Mouse (Mus musculus) hindbrain, embryonic 14.5 days (tissue): Measurements from ENCODE around the gene Adgrd1. TPM values are rescaled to one million over a fixed set of nuclear protein-coding genes. Genes with fewer than 3 reads are reported as not detected.

ENCODE experiments used
- ATAC-seq: fragments of 200-750 bp; cut with Nextera tagmentation; 2 replicates; pipeline ENCODE4 v1.8.0; 2017; ENCODE audit warnings: moderate number of reproducible peaks, mild to moderate bottlenecking, moderate TSS enrichment, moderate library complexity; ENCODE audit not compliant: low FRiP score
- DNase-seq: peaks from one replicate; pipeline ENCODE4 v3.0.0-alpha.2; 2015; ENCODE audit warnings: low spot score
- H3K27ac ChIP-seq: fragments of 300-500 bp; sonication (generic); 2 replicates; pipeline ENCODE4 v1.5.1; 2014; ENCODE audit warnings: mild to moderate bottlenecking, moderate library complexity
- H3K27me3 ChIP-seq: fragments of 300-500 bp; sonication (generic); 2 replicates; pipeline ENCODE4 v1.6.1; 2014; ENCODE audit warnings: mild to moderate bottlenecking, low read length, mixed read lengths; ENCODE audit not compliant: control insufficient read depth, insufficient read depth
- H3K36me3 ChIP-seq: fragments of 300-500 bp; sonication (generic); replicated peaks from 2 replicates; pipeline ENCODE4 v1.6.1; 2014; ENCODE audit not compliant: control insufficient read depth, insufficient read depth
- H3K4me1 ChIP-seq: fragments of 300-500 bp; sonication (generic); replicated peaks from 2 replicates; pipeline ENCODE4 v1.6.1; 2014; ENCODE audit warnings: antibody characterized with exemption, low read length, mixed read lengths; ENCODE audit not compliant: control insufficient read depth, insufficient read depth
- H3K4me2 ChIP-seq: fragments of 300-500 bp; sonication (generic); replicated peaks from 2 replicates; pipeline ENCODE4 v1.6.1; 2014; ENCODE audit warnings: mild to moderate bottlenecking, moderate library complexity
- H3K4me3 ChIP-seq: fragments of 300-500 bp; sonication (generic); replicated peaks from 2 replicates; pipeline ENCODE4 v1.5.1; 2014; ENCODE audit warnings: mild to moderate bottlenecking, low read length
- H3K9ac ChIP-seq: fragments of 300-500 bp; sonication (generic); 2 replicates; pipeline ENCODE4 v1.6.1; 2014
- H3K9me3 ChIP-seq: fragments of 300-500 bp; sonication (generic); 2 replicates; pipeline ENCODE4 v1.6.1; 2016; ENCODE audit warnings: low read length; ENCODE audit not compliant: control insufficient read depth
- WGBS: fragments of 180-500 bp; shearing (Covaris S2); extraction: QIAGEN DNeasy Blood & Tissue Kit; methylation state at CpG from one replicate; pipeline ENCODE4 v1.1.7; 2014; 5-methylcytosine and 5-hydroxymethylcytosine counted together
- polyA plus RNA-seq: library from polyadenylated mRNA; unstranded; fragments of >200 nt; fragmentation: Nextera tagmentation; extraction: Ambion mirVana; gene quantifications from 2 replicates; pipeline ENCODE4 v1.2.1, GENCODE M21; 2014

Gene Adgrd1
- polyA plus RNA-seq, 1 experiment from 2014 or later, result 0.12 TPM

- ATAC-seq (no peak), DNase-seq (no peak)
- Histone ChIP-seq H3K4me2 (no peak overlapping the region), H3K27ac (peak overlapping the region; percentile 52), H3K36me3 (no peaks in the 10 kb centered on the region), H3K27me3 (no peaks in the 10 kb centered on the region), H3K4me3 (no peak overlapping the region), H3K4me1 (0 out of 2 replicates have a peak, but pooled peaks cover 3% of the 10 kb centered on the region), H3K9me3 (no peaks in the 10 kb centered on the region), H3K9ac (no peak overlapping the region)
- WGBS, result 51% methylated on average over 15 of the region's 15 CpGs
These were observed 42.0 kb downstream of the Adgrd1 start for GRCm38 (mm10) chr5:129138576-129138975.

- Histone ChIP-seq H3K27ac (no peak overlapping the region), H3K4me2 (no peak overlapping the region), H3K9ac (no peak overlapping the region), H3K36me3 (no peaks in the 10 kb centered on the region), H3K27me3 (no peaks in the 10 kb centered on the region), H3K4me1 (0 out of 2 replicates have a peak, but pooled peaks cover 3% of the 10 kb centered on the region), H3K4me3 (no peak overlapping the region), H3K9me3 (no peaks in the 10 kb centered on the region)
- DNase-seq (no peak), ATAC-seq (no peak)
- WGBS, result 68% methylated on average over 5 of the region's 5 CpGs
These were observed 46.3 kb downstream of the Adgrd1 start for GRCm38 (mm10) chr5:129142801-129143200.

- Histone ChIP-seq H3K27ac (no peak overlapping the region), H3K4me3 (no peak overlapping the region), H3K27me3 (no peaks in the 10 kb centered on the region), H3K36me3 (no peaks in the 10 kb centered on the region), H3K9ac (no peak overlapping the region), H3K9me3 (no peaks in the 10 kb centered on the region), H3K4me1 (no peaks in the 10 kb centered on the region; the same call in 1 of the 2 replicates), H3K4me2 (no peak overlapping the region)
- ATAC-seq, result no peak
- WGBS, result 88% methylated on average over 8 of the region's 8 CpGs
- DNase-seq, result no peak
These were observed 48.9 kb downstream of the Adgrd1 start for GRCm38 (mm10) chr5:129145307-129145935.

GRCm38 (mm10) chr5:129146892-129147509, 50.5 kb downstream of the Adgrd1 start:
- no peak overlapping the region for H3K9ac ChIP-seq
- ATAC-seq (no peak), DNase-seq (no peak)
- H3K4me2 ChIP-seq, result no peak overlapping the region
- H3K4me3 ChIP-seq, result no peak overlapping the region
- H3K4me1 ChIP-seq, result no peaks in the 10 kb centered on the region; the same call in 1 of the 2 replicates
- H3K36me3 ChIP-seq, result no peaks in the 10 kb centered on the region
- no peaks in the 10 kb centered on the region for H3K9me3 ChIP-seq
- no peak overlapping the region for H3K27ac ChIP-seq
- no peaks in the 10 kb centered on the region for H3K27me3 ChIP-seq
- 74% methylated on average over 12 of the region's 12 CpGs for WGBS

GRCm38 (mm10) chr5:129148485-129148884, 51.9 kb downstream of the Adgrd1 start:
- Histone ChIP-seq H3K9ac (no peak overlapping the region), H3K9me3 (no peaks in the 10 kb centered on the region), H3K27ac (no peak overlapping the region), H3K4me2 (no peak overlapping the region), H3K27me3 (no peaks in the 10 kb centered on the region), H3K36me3 (no peaks in the 10 kb centered on the region), H3K4me3 (no peak overlapping the region), H3K4me1 (no peaks in the 10 kb centered on the region; the same call in 1 of the 2 replicates)
- WGBS, result 44% methylated on average over 9 of the region's 9 CpGs
- ATAC-seq, result no peak
- no peak for DNase-seq

GRCm38 (mm10) chr5:129155023-129155901, 58.7 kb downstream of the Adgrd1 start:
- H3K4me2 ChIP-seq, result no peak overlapping the region

GRCm38 (mm10) chr5:129155902-129156311, 59.4 kb downstream of the Adgrd1 start:
- Histone ChIP-seq H3K4me2 (no peak overlapping the region), H3K9me3 (no peaks in the 10 kb centered on the region), H3K4me3 (no peak overlapping the region), H3K36me3 (no peaks in the 10 kb centered on the region), H3K9ac (no peak overlapping the region), H3K27ac (peak overlapping the region; percentile 62), H3K4me1 (peaks cover 13% of the 10 kb centered on the region), H3K27me3 (no peaks in the 10 kb centered on the region)
- WGBS, result 8% methylated on average over 9 of the region's 9 CpGs
- peak; percentile 48; the same call in 1 of the 2 replicates for ATAC-seq
- peak; percentile 66 for DNase-seq

More at GRCm38 (mm10) chr5:129155023-129155901, 58.7 kb downstream of the Adgrd1 start:
- no peak overlapping the region for H3K4me3 ChIP-seq
- peaks cover 13% of the 10 kb centered on the region for H3K4me1 ChIP-seq
- 0 out of 2 replicates have a peak, but pooled peaks have one; percentile 2 for ATAC-seq
- H3K9me3 ChIP-seq, result no peaks in the 10 kb centered on the region
- peak overlapping the region; percentile 62 for H3K27ac ChIP-seq
- H3K9ac ChIP-seq, result no peak overlapping the region
- DNase-seq, result no peak
- no peaks in the 10 kb centered on the region for H3K27me3 ChIP-seq
- WGBS, result 66% methylated on average over 14 of the region's 14 CpGs
- no peaks in the 10 kb centered on the region for H3K36me3 ChIP-seq

- Histone ChIP-seq H3K9ac (no peak overlapping the region), H3K9me3 (no peaks in the 10 kb centered on the region), H3K27me3 (no peaks in the 10 kb centered on the region), H3K36me3 (no peaks in the 10 kb centered on the region), H3K4me2 (no peak overlapping the region), H3K27ac (no peak overlapping the region), H3K4me1 (peaks cover 3% of the 10 kb centered on the region), H3K4me3 (no peak overlapping the region)
- ATAC-seq (no peak), DNase-seq (no peak)
- 84% methylated on average over 11 of the region's 11 CpGs for WGBS
These were observed 65.0 kb downstream of the Adgrd1 start for GRCm38 (mm10) chr5:129161372-129162051.
